Mouse (Mus musculus) embryonic facial prominence, embryonic 12.5 days (tissue): Measurements from ENCODE around the gene Wfdc3. TPM values are rescaled to one million over a fixed set of nuclear protein-coding genes. Genes with fewer than 3 reads are reported as not detected.
"Not testable (repeated sequence)": the region's sequence is repeated elsewhere in the genome, so short reads cannot be mapped to it uniquely, and the experiment has no call there.

ENCODE experiments used
- ATAC-seq: fragments of 200-750 bp; cut with Nextera tagmentation; 2 replicates; pipeline ENCODE4 v1.8.0; 2017; ENCODE audit not compliant: insufficient number of reproducible peaks, insufficient read depth, low FRiP score, low TSS enrichment
- H3K27ac ChIP-seq: fragments of 300-500 bp; sonication (generic); 2 replicates; pipeline ENCODE4 v1.5.1; 2016; ENCODE audit warnings: mild to moderate bottlenecking
- H3K27me3 ChIP-seq: fragments of 300-500 bp; sonication (generic); 2 replicates; pipeline ENCODE4 v1.6.1; 2016; ENCODE audit warnings: mild to moderate bottlenecking, moderate library complexity
- H3K36me3 ChIP-seq: fragments of 300-500 bp; sonication (generic); 2 replicates; pipeline ENCODE4 v1.6.1; 2016; ENCODE audit warnings: mild to moderate bottlenecking
- H3K4me1 ChIP-seq: fragments of 300-500 bp; sonication (generic); 2 replicates; pipeline ENCODE4 v1.6.1; 2016
- H3K4me2 ChIP-seq: fragments of 300-500 bp; sonication (generic); replicated peaks from 2 replicates; pipeline ENCODE4 v1.6.1; 2016; ENCODE audit warnings: mild to moderate bottlenecking, moderate library complexity
- H3K4me3 ChIP-seq: fragments of 300-500 bp; sonication (generic); 2 replicates; pipeline ENCODE4 v1.5.1; 2016; ENCODE audit warnings: mild to moderate bottlenecking
- H3K9ac ChIP-seq: fragments of 300-500 bp; sonication (generic); 2 replicates; pipeline ENCODE4 v1.6.1; 2016; ENCODE audit warnings: mild to moderate bottlenecking, moderate library complexity
- H3K9me3 ChIP-seq: fragments of 300-500 bp; sonication (generic); 2 replicates; pipeline ENCODE4 v1.6.1; 2016; ENCODE audit warnings: mild to moderate bottlenecking, moderate library complexity
- WGBS: fragments of 180-500 bp; shearing (Covaris S2); methylation state at CpG from one replicate; pipeline ENCODE4 v1.1.7; 2016; 5-methylcytosine and 5-hydroxymethylcytosine counted together
- polyA plus RNA-seq: library from polyadenylated mRNA; unstranded; fragments of >200 nt; fragmentation: Nextera tagmentation; extraction: Ambion mirVana; gene quantifications from 2 replicates; pipeline ENCODE4 v1.2.1, GENCODE M21; 2016

Wfdc3 gene
- polyA plus RNA-seq, 1 experiment from 2014 or later, result 0.72 TPM

DNA sequence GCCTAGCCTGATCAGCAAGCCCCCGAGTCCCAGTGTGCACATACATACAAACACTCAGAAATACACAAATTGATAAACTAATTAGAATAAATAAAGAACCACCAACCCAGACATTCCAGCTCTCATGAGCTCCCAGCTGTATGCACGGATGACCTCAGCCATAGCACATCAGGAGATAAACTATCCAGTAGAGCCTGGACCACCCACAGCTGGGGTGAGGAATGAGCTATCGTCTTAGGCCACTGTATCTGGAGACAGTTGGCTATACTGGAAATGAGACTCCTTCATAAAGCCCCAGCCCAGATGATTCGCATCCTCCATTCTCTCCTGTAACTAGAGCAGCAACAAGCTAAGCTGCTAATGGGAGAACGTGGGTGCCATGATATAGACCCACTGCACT, 10.9 kb downstream of the Wfdc3 start:
- Histone ChIP-seq H3K9ac (no peak overlapping the region), H3K27ac (no peak overlapping the region), H3K4me3 (no peak overlapping the region), H3K4me2 (no peak overlapping the region), H3K27me3 (no peaks in the 10 kb centered on the region), H3K36me3 (no peaks in the 10 kb centered on the region), H3K9me3 (no peaks in the 10 kb centered on the region), H3K4me1 (no peaks in the 10 kb centered on the region)
- no peak for ATAC-seq
- WGBS, result 87% methylated on average over 5 of the region's 5 CpGs

GRCm38 (mm10) chr2:164733259-164733658, 12.5 kb downstream of the Wfdc3 start:
- 89% methylated on average over 2 of the region's 2 CpGs for WGBS
- H3K9ac ChIP-seq, result no peak overlapping the region
- no peaks in the 10 kb centered on the region for H3K4me1 ChIP-seq
- no peak overlapping the region for H3K4me2 ChIP-seq
- no peak overlapping the region for H3K27ac ChIP-seq
- H3K36me3 ChIP-seq, result no peaks in the 10 kb centered on the region
- H3K9me3 ChIP-seq, result no peaks in the 10 kb centered on the region
- ATAC-seq, result no peak
- no peak overlapping the region for H3K4me3 ChIP-seq
- H3K27me3 ChIP-seq, result no peaks in the 10 kb centered on the region

DNA sequence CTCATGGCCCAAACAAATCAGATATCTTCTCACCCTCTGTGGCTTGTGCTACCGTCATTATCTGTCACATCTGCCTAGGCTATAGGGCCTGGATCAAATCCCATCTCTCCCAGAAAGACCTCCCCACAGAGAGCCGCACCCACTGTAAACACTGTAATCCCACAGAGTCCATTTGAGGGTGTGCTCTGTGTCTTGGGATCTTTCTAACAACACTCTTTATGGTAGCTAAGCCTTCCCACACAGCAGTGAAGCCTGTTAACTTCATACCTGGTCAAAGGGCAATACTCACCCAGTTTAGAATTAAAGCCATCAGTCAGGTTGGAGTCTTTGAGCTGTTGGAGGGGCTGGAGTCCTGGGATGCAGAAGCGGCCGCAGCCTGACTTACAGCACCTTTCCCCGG, 14.0 kb downstream of the Wfdc3 start:
- Histone ChIP-seq H3K27ac (no peak overlapping the region), H3K4me3 (no peak overlapping the region), H3K9ac (no peak overlapping the region), H3K27me3 (no peaks in the 10 kb centered on the region), H3K36me3 (no peaks in the 10 kb centered on the region), H3K4me2 (no peak overlapping the region), H3K4me1 (no peaks in the 10 kb centered on the region), H3K9me3 (no peaks in the 10 kb centered on the region)
- WGBS, result 78% methylated on average over 5 of the region's 5 CpGs
- no peak for ATAC-seq

- Histone ChIP-seq H3K27me3 (no peaks in the 10 kb centered on the region), H3K4me2 (no peak overlapping the region), H3K9me3 (no peaks in the 10 kb centered on the region), H3K27ac (no peak overlapping the region), H3K4me3 (no peak overlapping the region), H3K9ac (no peak overlapping the region), H3K4me1 (no peaks in the 10 kb centered on the region), H3K36me3 (no peaks in the 10 kb centered on the region)
- 20% methylated on average over 6 of the region's 6 CpGs for WGBS
- ATAC-seq, result no peak
Observed at GRCm38 (mm10) chr2:164725895-164726619, 19.7 kb downstream of the Wfdc3 start.

- Histone ChIP-seq H3K4me3 (no peak overlapping the region), H3K27me3 (no peaks in the 10 kb centered on the region), H3K9ac (no peak overlapping the region), H3K4me2 (no peak overlapping the region), H3K27ac (no peak overlapping the region), H3K36me3 (no peaks in the 10 kb centered on the region), H3K9me3 (no peaks in the 10 kb centered on the region), H3K4me1 (no peaks in the 10 kb centered on the region; the same call in 1 of the 2 replicates)
- 48% methylated on average over 4 of the region's 4 CpGs for WGBS
- ATAC-seq, result no peak
Observed at GRCm38 (mm10) chr2:164723276-164723675, 22.5 kb downstream of the Wfdc3 start.

- not testable (repeated sequence) for H3K36me3 ChIP-seq, H3K27me3 ChIP-seq, H3K4me2 ChIP-seq, H3K9me3 ChIP-seq, ATAC-seq, H3K9ac ChIP-seq, H3K4me3 ChIP-seq, H3K4me1 ChIP-seq, H3K27ac ChIP-seq
- WGBS, result 90% methylated on average over 23 of the region's 23 CpGs
Observed at GRCm38 (mm10) chr2:164716194-164716786, 29.4 kb downstream of the Wfdc3 start.

GRCm38 (mm10) chr2:164715005-164715404, 30.7 kb downstream of the Wfdc3 start, which contains the start of gene Spint5:
Spint5 (plus strand) TSS chr2:164715305.
- Histone ChIP-seq H3K36me3 (no peaks in the 10 kb centered on the region), H3K4me1 (no peaks in the 10 kb centered on the region), H3K4me3 (no peak within 1 kb of the TSS), H3K9ac (no peak within 1 kb of the TSS), H3K27ac (no peak within 1 kb of the TSS), H3K4me2 (no peak within 1 kb of the TSS), H3K27me3 (no peaks in the 10 kb centered on the region), H3K9me3 (no peaks in the 10 kb centered on the region)
- ATAC-seq, result no peak
- WGBS, result 72% methylated on average over 6 of the region's 6 CpGs

DNA sequence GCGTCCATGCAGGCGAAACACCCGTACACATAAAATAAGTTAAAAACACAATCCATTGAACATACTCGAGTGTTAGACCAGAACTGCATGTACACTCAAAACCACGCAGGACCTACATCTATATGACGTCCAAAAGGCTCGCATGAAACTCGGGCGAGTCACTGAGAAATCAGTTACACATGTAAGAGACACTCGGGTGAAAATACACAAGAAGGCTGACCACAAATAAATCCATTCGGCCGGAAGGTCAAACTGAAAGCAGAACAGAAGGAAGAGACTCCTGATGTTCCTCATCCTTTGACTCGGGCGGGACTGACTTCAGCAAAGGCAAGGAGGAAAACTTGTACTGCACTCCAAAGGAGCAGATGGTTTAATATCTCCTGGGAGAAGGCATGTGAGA, 39.7 kb downstream of the Wfdc3 start:
- Histone ChIP-seq H3K27me3 (no peaks in the 10 kb centered on the region), H3K27ac (no peak overlapping the region), H3K4me2 (no peak overlapping the region), H3K9ac (no peak overlapping the region), H3K4me3 (no peak overlapping the region), H3K4me1 (no peaks in the 10 kb centered on the region), H3K9me3 (no peaks in the 10 kb centered on the region), H3K36me3 (no peaks in the 10 kb centered on the region)
- ATAC-seq, result no peak
- 87% methylated on average over 14 of the region's 14 CpGs for WGBS

DNA sequence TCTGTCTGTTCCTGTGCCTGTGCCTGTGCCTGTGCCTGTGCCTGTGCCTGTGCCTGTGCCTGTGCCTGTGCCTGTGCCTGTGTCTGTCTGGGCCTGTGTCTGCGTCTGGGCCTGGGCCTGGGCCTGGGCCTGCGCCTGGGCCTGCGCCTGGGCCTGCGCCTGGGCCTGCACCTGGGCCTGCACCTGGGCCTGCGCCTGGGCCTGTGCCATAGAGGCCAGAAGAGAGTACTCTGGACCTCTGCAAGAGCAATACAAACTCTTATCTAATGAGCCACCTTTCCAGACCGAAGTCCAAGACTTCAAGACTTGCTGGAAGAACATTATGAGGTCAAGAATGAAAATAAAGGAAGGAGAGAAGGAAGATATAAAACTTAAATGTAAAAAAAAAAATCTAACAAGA, 40.4 kb downstream of the Wfdc3 start:
- no peaks in the 10 kb centered on the region for H3K9me3 ChIP-seq
- H3K27me3 ChIP-seq, result no peaks in the 10 kb centered on the region
- H3K9ac ChIP-seq, result no peak overlapping the region
- H3K4me1 ChIP-seq, result no peaks in the 10 kb centered on the region
- H3K36me3 ChIP-seq, result no peaks in the 10 kb centered on the region
- no peak overlapping the region for H3K4me2 ChIP-seq
- WGBS, result 91% methylated on average over 6 of the region's 6 CpGs
- ATAC-seq, result no peak
- no peak overlapping the region for H3K27ac ChIP-seq
- no peak overlapping the region for H3K4me3 ChIP-seq

DNA sequence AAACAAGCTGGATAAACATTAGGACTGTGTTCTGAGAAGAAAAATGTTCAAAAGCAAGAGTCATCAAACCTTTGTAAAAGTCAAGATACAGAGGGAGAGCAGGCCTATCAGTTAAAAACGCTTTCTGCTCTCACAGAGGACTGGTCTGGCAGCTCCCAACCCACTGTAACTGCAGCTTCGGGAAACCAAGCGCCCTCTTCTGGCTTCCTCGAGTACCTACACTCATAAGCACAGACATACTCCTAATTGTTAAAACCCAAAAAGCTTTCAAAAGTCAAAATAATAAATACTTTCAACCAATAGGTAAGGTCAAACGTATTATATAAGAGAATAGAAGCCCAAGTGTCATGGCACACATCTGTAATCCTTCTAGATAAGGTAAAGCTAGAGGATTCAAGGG, 41.5 kb downstream of the Wfdc3 start:
- H3K9ac ChIP-seq, result no peak overlapping the region
- ATAC-seq, result no peak

DNA sequence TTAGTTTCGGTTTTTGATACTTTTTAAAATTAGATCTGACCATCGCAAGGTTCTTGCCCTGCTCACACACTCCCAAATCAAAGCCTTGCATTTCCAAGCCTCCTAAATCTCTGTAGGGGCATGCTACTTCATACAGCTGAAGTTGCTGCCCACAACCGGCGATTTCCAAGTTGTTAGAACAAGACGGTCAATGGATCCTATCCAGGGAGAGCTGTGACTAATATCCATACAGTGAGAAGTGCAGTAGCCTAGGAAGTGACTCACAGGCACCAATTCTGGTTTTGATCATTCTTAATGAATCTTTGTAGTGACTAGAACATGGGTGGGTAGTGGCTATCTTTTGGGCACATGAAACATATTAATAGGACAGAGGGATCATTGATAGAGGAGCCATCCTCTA, 44.0 kb downstream of the Wfdc3 start:
- Histone ChIP-seq H3K4me3 (no peak overlapping the region), H3K27ac (no peak overlapping the region), H3K36me3 (no peaks in the 10 kb centered on the region), H3K9me3 (no peaks in the 10 kb centered on the region), H3K27me3 (no peaks in the 10 kb centered on the region), H3K4me2 (no peak overlapping the region), H3K4me1 (no peaks in the 10 kb centered on the region), H3K9ac (no peak overlapping the region)
- no peak for ATAC-seq
- WGBS, result 94% methylated on average over 5 of the region's 5 CpGs

More for the DNA sequence above, 41.5 kb downstream of the Wfdc3 start:
- Histone ChIP-seq H3K9me3 (no peaks in the 10 kb centered on the region), H3K4me1 (no peaks in the 10 kb centered on the region), H3K36me3 (no peaks in the 10 kb centered on the region), H3K27me3 (no peaks in the 10 kb centered on the region), H3K27ac (no peak overlapping the region), H3K4me3 (no peak overlapping the region), H3K4me2 (no peak overlapping the region)
- WGBS, result 79% methylated on average over 5 of the region's 5 CpGs

DNA sequence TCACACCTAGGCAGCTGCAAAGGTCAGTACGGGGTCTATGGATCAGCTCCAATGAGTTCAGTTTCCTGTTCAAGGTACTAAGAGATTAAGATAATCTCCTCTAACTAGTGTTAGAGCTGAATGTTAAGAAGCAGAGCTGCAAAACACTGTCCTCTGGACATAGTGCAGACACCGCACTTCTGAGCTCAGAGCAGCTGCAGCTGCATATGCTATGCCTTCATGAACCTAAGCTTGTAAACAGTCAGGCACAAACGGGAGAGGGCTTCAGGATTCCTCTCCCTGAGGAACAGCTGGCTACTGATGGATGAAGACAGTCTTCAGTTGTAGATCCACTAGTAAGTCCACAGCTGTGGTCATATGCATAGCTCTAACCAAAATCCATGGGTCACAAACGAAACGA, 44.8 kb downstream of the Wfdc3 start:
- H3K9me3 ChIP-seq, result no peaks in the 10 kb centered on the region
- WGBS, result 79% methylated on average over 5 of the region's 5 CpGs
- H3K4me3 ChIP-seq, result no peak overlapping the region
- no peaks in the 10 kb centered on the region for H3K27me3 ChIP-seq
- H3K4me2 ChIP-seq, result no peak overlapping the region
- H3K4me1 ChIP-seq, result no peaks in the 10 kb centered on the region
- H3K27ac ChIP-seq, result no peak overlapping the region
- no peak for ATAC-seq
- H3K9ac ChIP-seq, result no peak overlapping the region
- no peaks in the 10 kb centered on the region for H3K36me3 ChIP-seq
